Mouse (Mus musculus) C2C12 (cell line): ENCODE data around the gene Wwp2.

ENCODE experiments used
- CEBPB ChIP-seq: IDR thresholded peaks from one replicate; pipeline ENCODE4 v1.6.1; 2011; ENCODE audit warnings: low read depth, mild to moderate bottlenecking, control low read depth, moderate library complexity
- CTCF ChIP-seq: IDR thresholded peaks from one replicate; pipeline ENCODE4 v1.5.1; 2011; ENCODE audit not compliant: control insufficient read depth, insufficient read depth, insufficient read length
- MAX ChIP-seq: IDR thresholded peaks from one replicate; pipeline ENCODE4 v1.6.1; 2011; ENCODE audit warnings: mild to moderate bottlenecking, control low read depth
- MYOD1 ChIP-seq: IDR thresholded peaks from one replicate; pipeline ENCODE4 v1.6.1; 2011; ENCODE audit warnings: low read depth; ENCODE audit not compliant: control insufficient read depth, insufficient read length
- MYOG ChIP-seq: IDR thresholded peaks from one replicate; pipeline ENCODE4 v1.6.1; 2011; ENCODE audit not compliant: control insufficient read depth, insufficient read length; ENCODE audit errors: extremely low read depth
- USF1 ChIP-seq: IDR thresholded peaks from one replicate; pipeline ENCODE4 v1.6.1; 2011; ENCODE audit warnings: low read depth, mild to moderate bottlenecking, control low read depth, moderate library complexity

DNA sequence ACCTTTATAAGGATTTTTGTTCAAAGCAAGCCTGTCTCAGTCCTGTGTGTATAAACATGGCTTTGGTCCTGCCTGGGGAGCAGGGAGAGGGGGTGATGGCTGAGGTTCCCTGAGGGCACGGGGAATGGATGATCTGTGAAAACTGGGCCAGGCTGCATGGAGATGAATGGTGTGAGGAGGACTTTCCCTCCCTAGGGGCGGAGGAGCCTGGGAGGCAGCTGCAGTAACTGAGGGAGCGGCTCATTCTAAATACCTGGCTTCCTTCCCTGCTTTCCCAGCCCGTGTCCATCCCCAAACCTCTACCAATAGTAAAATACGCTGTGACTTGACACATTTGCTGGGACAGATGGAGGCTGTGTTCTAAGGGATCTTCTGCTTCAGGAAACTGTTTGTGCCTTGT, 34.1 kb downstream of the Wwp2 start:
- TF ChIP-seq MAX (no peak), CEBPB (no peak), CTCF (no peak), USF1 (no peak), MYOD1 (no peak), MYOG (no peak)
